Mouse (Mus musculus): ENCODE results near the gene Dnaaf1. TPM values are rescaled to one million over a fixed set of nuclear protein-coding genes. Genes with fewer than 3 reads are reported as not detected.
A peak's percentile ranks its signal among the peaks of the same experiment; 100 is the strongest.

Dnaaf1 gene
- total RNA-seq, 2 experiments from 2014 or later, result 0.27 to 0.35 TPM

DNA sequence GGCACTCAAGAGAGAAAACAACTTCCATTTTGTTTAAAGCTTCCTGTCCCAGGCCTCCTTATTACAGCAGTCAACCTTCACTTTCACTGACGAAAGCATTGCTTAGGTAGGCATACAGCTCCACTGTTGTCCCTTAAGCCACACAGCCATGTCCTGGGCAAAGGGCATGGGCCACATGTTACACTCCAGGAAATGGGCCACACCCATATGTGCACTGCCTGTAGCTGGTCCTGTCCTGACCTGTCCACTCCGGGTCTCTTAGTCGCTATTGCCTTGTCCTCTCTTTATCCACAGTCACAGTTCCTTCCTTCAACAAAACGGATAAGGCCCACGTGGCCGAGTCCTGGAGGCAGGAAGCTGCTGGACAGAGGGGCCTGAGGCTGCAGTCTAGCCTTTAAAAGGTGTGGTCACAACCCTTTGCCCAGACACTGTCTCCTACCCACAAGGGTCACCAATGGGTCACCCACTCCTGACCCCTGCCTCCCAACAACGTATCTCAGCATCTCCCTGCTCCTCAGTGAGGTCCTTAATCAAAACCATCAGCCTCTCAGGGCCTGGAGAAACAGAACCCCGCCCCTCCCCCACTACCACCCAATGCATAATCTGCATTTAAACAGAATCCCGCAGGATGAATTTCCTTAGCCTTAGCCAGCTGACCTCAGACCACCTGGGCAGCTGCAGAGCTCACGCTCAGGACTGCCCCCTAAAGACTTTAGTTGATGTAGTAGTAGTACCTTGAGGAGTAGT is 52.8 kb downstream of the Dnaaf1 start:
- H3K4me3 ChIP-seq, result no peak overlapping the region
- DNase-seq (ENCODE audit: extremely low spot score in 1 of 2, low spot score in 2 of 2), result no peak
- intact Hi-C loops (cut with DNase I), result no loop called here
- H3K27ac ChIP-seq, result no peak overlapping the region
- no peak for TF ChIP-seq CTCF (IDR thresholded peaks at IDR 0.05)

DNA sequence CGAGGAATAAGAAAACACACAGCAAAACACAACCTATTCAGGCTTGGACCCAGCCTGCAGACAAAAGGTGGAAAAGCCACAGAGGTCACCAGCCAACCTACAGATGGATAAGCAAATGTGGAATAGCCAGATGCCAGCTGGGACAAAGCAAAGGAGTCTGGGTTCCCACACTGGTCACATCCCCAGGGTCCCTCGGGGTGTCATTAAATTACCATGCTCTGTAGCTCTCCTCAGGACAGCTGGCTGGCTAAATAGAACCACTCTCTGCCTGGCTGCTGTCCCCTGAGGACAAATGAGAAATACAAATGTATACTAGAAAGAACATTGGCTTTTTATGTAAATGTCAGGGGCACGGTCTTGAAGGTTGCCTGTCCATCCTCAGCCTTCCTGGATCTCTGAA is 55.8 kb downstream of the Dnaaf1 start:
- Histone ChIP-seq H3K27ac (no peak overlapping the region), H3K4me3 (no peak overlapping the region)
- TF ChIP-seq CTCF (IDR thresholded peaks at IDR 0.05), result no peak
- intact Hi-C loops (cut with DNase I), result no loop called here
- DNase-seq (ENCODE audit: extremely low spot score in 1 of 2, low spot score in 2 of 2), result no peak

DNA sequence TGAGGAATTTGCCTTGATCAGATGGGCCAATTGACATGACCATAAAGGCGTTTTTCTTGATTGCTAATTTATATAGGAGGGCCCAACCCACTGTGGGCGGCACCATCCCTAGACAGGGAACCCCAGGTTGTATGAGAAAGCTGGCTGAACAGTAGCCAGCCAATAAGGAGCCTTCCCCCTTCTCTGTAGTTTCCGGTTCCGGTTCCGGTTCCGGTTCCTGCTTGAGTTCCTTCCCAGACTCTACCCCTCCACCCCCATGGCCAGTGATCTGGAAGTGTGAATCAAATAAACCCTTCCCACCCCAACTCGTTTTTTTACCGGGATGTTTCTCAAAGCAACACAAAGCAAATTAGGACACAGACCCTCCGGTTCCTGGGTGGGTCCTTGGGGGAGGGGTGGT is 57.2 kb downstream of the Dnaaf1 start:
- intact Hi-C loops (cut with DNase I), result no loop called here
- no peak overlapping the region for H3K4me3 ChIP-seq
- DNase-seq (ENCODE audit: extremely low spot score in 1 of 2, low spot score in 2 of 2), result no peak
- TF ChIP-seq CTCF (IDR thresholded peaks at IDR 0.05), result no peak
- H3K27ac ChIP-seq, result no peak overlapping the region

DNA sequence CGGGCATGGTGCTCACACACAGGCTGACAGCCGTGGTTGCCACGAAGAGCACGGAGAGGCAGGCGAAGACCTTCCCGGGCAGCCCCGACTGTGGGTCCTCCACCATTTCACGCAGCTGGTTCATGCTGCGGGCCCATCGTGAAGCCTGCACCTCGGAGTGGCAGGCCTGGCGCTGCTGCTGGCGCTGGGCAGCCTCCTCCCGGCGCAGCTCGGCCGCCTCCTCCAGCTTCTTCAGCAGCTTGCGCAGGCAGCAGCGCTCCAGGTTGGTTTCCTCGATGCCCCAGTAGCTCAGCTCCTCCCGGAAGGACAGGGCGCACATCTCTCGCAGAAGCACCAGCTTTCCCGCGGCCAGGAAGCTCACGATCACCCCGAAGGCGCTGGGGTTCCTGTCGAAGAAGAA is 57.9 kb downstream of the Dnaaf1 start:
- DNase-seq (ENCODE audit: extremely low spot score in 1 of 2, low spot score in 2 of 2), result no peak
- TF ChIP-seq CTCF (IDR thresholded peaks at IDR 0.05), result no peak
- Histone ChIP-seq H3K27ac (no peak overlapping the region), H3K4me3 (no peak overlapping the region)
- intact Hi-C loops (cut with DNase I), result no loop called here

DNA sequence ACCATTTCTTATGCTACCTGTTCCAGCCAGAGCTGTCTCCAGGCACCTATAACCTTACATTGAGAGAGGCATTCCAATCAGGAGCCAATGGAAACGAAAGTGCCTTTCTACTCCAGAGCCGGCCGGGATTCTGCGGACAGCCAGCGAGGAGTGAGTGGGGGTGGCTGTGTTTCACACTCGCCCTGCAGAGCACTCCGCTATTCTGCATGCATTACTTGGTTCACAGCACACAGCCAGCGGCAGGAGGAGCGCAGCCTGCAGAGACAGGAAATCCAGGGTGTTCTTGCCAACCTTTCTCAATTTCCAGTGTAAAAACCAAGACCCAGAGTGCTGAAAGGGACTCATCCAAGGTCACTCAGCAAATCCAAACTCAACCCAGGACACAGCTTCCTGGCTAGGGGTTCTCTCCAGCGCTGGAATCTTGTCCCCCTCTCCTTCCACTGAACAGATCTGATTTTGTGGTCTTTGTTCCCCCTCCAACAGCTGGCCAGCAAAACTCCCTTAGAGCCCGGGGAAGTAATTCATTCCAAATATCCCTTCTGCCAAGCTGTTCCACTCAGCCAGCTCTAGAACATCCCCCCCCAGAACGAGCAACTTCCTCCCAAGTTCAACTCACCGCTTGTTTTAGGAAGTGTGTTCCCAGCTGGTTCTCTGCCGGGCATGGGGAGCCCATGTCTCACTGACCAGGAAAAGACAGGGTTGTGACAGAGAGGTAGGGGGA is 59.7 kb downstream of the Dnaaf1 start:
- intact Hi-C loops (cut with DNase I), result no loop called here
- DNase-seq (ENCODE audit: extremely low spot score in 1 of 2, low spot score in 2 of 2), result peak in 1 of 2 experiments; percentile 25
- no peak overlapping the region for H3K27ac ChIP-seq
- TF ChIP-seq CTCF (IDR thresholded peaks at IDR 0.05), result no peak
- no peak overlapping the region for H3K4me3 ChIP-seq

DNA sequence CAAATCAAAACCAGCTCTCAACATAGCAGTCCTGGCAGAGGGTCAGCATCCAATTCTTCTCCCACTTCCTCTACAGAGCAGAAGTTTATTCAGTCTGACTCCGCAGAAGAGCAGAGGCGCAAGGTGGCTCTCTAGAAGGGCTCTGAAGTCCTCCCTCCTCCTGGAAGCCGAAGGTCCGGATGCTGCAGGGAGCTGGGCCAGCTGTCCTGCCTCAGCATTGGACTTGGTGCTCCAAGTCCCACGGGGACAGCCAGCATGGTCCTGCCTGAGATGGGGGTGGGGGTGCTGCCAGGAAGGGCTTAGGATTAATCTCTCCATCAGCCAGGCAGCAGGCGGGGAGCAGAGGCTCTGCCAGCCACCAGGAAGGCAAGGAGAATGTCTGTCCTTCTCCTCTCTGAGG is 60.3 kb downstream of the Dnaaf1 start, which contains the start of gene Kcng4:
Gene Kcng4, minus strand, starts transcription at position 303 of the 400 bp plus-strand sequence.
- Histone ChIP-seq H3K4me3 (no peak within 1 kb of the TSS), H3K27ac (no peak within 1 kb of the TSS)
- DNase-seq (ENCODE audit: extremely low spot score in 1 of 2, low spot score in 2 of 2), result no peak
- TF ChIP-seq CTCF (IDR thresholded peaks at IDR 0.05), result no peak
- intact Hi-C loops (cut with DNase I), result no loop called here

DNA sequence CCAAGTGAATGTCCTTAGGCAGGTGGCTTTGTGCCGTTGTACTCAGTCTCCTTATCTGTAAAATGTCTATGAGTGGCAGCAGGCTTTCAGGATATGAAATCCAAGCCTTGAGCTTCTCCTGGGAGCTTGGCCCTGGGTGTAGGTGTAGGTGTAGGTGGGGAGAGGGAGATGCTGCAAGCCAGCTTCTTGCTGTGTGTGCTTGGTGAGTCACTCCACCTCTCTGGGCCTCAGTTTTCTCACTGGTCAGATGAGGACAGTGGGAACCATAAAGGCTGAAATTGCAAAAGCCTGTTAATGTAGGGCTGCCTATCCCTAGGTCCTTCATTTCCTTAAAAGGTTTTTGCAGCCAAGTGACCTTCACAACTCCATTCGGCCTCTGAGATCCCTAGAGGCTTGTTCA is 60.9 kb downstream of the Dnaaf1 start:
- DNase-seq (ENCODE audit: extremely low spot score in 1 of 2, low spot score in 2 of 2), result no peak
- no peak for TF ChIP-seq CTCF (IDR thresholded peaks at IDR 0.05)
- Histone ChIP-seq H3K4me3 (no peak overlapping the region), H3K27ac (no peak overlapping the region)
- intact Hi-C loops (cut with DNase I), result no loop called here

DNA sequence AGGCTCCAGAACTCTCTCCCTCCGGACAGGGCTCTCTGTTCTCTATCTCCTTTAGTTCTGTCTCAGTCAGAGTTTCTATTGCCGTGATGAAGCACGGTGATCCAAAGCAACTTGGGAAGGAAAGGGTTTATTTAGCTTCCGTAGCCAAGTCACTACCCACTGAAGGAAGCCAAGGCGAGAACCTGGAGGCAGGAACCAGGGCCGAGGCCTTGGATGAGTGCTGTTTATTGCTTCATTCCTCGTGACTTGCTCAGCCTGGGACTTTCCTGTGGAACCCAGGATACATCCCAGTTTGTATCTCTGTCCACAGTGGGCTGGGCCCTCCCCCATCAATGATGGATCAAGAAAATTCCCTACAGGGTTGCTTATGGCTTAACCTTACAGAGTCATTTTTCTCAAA is 61.7 kb downstream of the Dnaaf1 start:
- TF ChIP-seq CTCF (IDR thresholded peaks at IDR 0.05), result no peak
- DNase-seq (ENCODE audit: extremely low spot score in 1 of 2, low spot score in 2 of 2), result no peak
- Histone ChIP-seq H3K4me3 (no peak overlapping the region), H3K27ac (no peak overlapping the region)
- intact Hi-C loops (cut with DNase I), result no loop called here

DNA sequence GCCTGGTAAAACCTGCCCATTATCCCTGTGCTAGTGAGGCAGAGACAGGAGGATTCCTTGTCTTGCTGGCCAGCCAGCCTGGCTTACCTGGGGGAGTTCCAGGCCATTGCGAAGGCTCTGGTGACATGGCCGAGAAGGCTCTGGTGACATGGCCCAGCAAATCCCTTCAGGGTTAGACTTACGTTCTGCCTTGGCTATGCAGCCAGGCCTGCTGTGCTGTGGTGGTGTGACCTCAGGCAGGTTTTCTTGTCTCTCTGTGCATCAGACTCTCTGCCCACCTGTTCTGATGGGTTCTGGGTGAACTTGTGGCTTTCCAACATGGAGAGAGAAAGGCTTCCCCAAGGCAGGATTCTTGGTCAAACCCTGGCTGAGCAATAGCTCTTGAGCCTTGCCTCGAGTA is 62.3 kb downstream of the Dnaaf1 start:
- DNase-seq (ENCODE audit: extremely low spot score in 1 of 2, low spot score in 2 of 2), result no peak
- no peak overlapping the region for H3K27ac ChIP-seq
- intact Hi-C loops (cut with DNase I), result no loop called here
- no peak for TF ChIP-seq CTCF (IDR thresholded peaks at IDR 0.05)
- no peak overlapping the region for H3K4me3 ChIP-seq

DNA sequence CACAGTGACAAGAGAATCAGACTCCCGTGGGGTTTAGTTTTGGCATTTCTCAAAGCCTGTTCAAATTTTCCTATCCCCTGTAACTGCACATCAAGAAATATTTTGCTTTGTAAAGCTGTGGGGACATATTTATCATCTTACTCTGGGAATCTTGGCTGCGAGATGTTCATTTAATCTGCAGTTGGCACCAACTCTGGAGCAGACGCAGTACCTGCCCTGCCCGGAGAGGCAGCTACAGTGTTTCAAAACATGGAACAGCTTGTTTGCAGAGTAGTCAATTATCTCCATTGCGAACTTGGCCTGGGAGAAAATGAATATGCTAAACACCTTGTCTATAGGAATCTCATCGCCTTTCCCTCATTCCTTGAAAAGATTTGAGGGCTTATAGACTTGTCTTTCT is 63.2 kb downstream of the Dnaaf1 start:
- DNase-seq (ENCODE audit: extremely low spot score in 1 of 2, low spot score in 2 of 2), result no peak
- no peak overlapping the region for H3K27ac ChIP-seq
- TF ChIP-seq CTCF (IDR thresholded peaks at IDR 0.05), result no peak
- intact Hi-C loops (cut with DNase I), result no loop called here
- no peak overlapping the region for H3K4me3 ChIP-seq

DNA sequence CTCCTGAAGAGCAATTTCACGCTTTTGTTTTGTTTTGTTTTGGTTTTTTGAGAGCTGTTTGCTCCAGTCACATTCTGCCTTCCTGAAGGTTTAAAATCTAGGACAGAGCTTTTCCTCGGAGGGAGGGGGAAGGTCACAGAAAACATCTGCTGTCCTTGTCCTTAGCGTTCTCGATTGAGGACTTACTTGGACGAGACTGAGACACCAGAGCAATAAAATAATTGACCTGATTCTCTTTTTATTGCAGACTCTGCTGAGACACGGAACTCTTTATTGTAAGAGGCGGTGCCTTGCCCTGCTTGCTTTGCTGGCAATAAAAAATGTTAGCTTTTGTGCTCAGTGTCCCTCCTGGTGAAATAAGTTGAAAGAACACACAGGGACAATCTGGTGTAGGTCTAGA is 64.8 kb downstream of the Dnaaf1 start:
- intact Hi-C loops (cut with DNase I), result no loop called here
- no peak for TF ChIP-seq CTCF (IDR thresholded peaks at IDR 0.05)
- DNase-seq (ENCODE audit: extremely low spot score in 1 of 2, low spot score in 2 of 2), result no peak
- Histone ChIP-seq H3K27ac (no peak overlapping the region), H3K4me3 (no peak overlapping the region)

DNA sequence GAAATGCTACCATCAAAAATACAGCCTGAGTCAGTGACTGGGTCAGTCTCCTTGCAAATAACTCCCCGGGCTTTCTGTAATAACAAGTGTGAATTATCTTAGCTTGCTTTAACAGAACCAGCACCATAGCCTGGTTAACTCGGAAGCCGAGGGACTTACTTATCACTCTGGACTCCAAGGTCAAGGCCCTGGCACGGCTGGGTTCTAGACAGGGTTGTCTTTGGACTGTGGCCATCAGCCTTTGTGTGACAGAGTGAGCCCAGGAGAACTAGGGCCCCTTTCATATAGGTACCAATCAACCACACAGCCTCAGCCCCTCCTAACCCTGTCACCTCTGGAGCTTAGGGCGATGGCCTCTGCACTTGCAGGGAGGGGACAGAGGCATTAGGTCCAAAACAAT is 66.0 kb downstream of the Dnaaf1 start:
- TF ChIP-seq CTCF (IDR thresholded peaks at IDR 0.05), result no peak
- DNase-seq (ENCODE audit: extremely low spot score in 1 of 2, low spot score in 2 of 2), result no peak
- H3K27ac ChIP-seq, result no peak overlapping the region
- intact Hi-C loops (cut with DNase I), result no loop called here
- no peak overlapping the region for H3K4me3 ChIP-seq

DNA sequence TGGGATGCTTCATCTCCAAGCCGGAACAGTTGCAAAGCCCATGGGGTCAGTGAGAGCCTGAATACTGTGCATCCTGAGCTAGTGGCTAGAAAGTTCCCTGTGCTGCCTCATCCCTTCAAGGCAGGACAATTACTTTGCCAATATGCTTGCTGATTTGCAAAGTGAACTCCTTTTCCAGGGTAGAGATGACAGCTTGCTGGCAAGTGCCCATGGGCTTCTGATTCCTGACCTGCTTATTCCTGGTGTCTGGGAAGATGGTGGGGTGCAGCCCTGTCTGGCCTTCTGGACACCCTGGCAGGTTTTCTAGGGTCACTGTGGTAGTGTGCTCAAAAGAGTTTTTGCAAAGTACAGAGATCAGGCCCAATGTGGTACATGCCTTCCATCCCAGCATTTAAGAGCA is 67.9 kb downstream of the Dnaaf1 start:
- DNase-seq (ENCODE audit: extremely low spot score in 1 of 2, low spot score in 2 of 2), result no peak
- intact Hi-C loops (cut with DNase I), result no loop called here
- H3K4me3 ChIP-seq, result no peak overlapping the region
- no peak overlapping the region for H3K27ac ChIP-seq
- TF ChIP-seq CTCF (IDR thresholded peaks at IDR 0.05), result no peak
